Mouse (Mus musculus): ENCODE data around the gene Cux2. TPM values are rescaled to one million over a fixed set of nuclear protein-coding genes. Genes with fewer than 3 reads are reported as not detected.

Cux2 gene
- polyA plus RNA-seq, 1 experiment: 1.2 TPM

DNA sequence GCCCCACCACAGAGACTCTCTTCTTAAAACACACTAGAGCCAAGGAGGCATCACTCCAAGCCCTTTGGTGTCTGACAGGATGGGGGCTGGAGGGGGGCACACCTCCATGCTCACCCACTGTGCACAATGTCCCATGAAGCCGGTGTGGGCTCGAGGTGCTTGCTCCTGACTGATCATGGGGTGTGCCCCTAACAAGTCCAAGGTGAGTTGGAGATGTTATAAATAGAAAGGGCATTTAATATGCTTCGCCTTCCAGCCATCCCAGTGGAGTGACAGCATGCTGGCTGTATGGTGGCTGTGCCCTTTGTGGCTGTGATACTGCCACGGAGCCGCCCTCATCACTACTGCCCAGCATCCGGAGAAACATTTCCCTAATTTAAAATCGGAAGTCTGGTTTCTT lies 87.5 kb downstream of the Cux2 start:
- Histone ChIP-seq H3K4me1 (ENCODE audit: control insufficient read depth, insufficient read depth, insufficient read length) (no peaks in the 10 kb centered on the region), H3K27me3 (ENCODE audit: control insufficient read depth, insufficient read depth, low read length) (no peaks in the 10 kb centered on the region), H3K4me3 (ENCODE audit: extremely low read depth, insufficient read depth, insufficient read length) (no peak overlapping the region), H3K36me3 (ENCODE audit: control insufficient read depth, insufficient read depth, low read length) (no peaks in the 10 kb centered on the region), H3K27ac (ENCODE audit: insufficient read depth, low read length) (no peak overlapping the region)
- DNase-seq (ENCODE audit: low read depth in 1 of 2, low spot score in 2 of 2): no peak
- TF ChIP-seq POLR2A (IDR thresholded peaks at IDR 0.05; ENCODE audit: low read depth, low read length) (no peak), CTCF (IDR thresholded peaks at IDR 0.05; ENCODE audit: extremely low read depth, insufficient read depth, insufficient read length, insufficient replicate concordance) (no peak)
- 91% methylated on average over 7 of the region's 7 CpGs for WGBS

- Histone ChIP-seq H3K27ac (ENCODE audit: insufficient read depth, low read length) (no peak overlapping the region), H3K27me3 (ENCODE audit: control insufficient read depth, insufficient read depth, low read length) (no peaks in the 10 kb centered on the region), H3K36me3 (ENCODE audit: control insufficient read depth, insufficient read depth, low read length) (no peaks in the 10 kb centered on the region), H3K4me3 (ENCODE audit: extremely low read depth, insufficient read depth, insufficient read length) (no peak overlapping the region), H3K4me1 (ENCODE audit: control insufficient read depth, insufficient read depth, insufficient read length) (no peaks in the 10 kb centered on the region)
- no peak for DNase-seq (ENCODE audit: low read depth in 1 of 2, low spot score in 2 of 2)
- no peak for TF ChIP-seq POLR2A (IDR thresholded peaks at IDR 0.05; ENCODE audit: low read depth, low read length)
- WGBS: 87% methylated on average over 8 of the region's 8 CpGs
Measured at GRCm38 (mm10) chr5:121961256-121961655, 88.6 kb downstream of the Cux2 start.

DNA sequence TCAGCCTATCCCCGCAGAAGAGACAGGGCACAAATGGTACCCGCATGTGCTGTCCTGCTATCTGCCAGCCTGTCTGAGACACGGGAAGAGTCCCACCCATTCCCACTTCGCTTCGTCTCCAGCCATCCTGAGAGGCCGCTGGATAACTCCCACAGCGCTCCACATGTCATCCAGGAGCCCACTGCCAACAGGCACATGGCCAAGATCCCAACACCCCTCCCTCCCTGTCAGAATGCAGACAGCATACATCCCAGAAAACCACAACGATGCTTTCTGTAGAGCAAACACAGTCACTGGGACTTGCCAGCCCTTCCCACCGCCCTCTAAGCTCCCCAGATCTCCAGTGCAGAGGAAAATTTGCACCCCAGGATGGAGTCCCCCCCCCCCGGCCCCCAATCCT lies 90.2 kb downstream of the Cux2 start:
- no peaks in the 10 kb centered on the region for H3K36me3 ChIP-seq (ENCODE audit: control insufficient read depth, insufficient read depth, low read length)
- no peak overlapping the region for H3K27ac ChIP-seq (ENCODE audit: insufficient read depth, low read length)
- DNase-seq (ENCODE audit: low read depth in 1 of 2, low spot score in 2 of 2): no peak
- H3K27me3 ChIP-seq (ENCODE audit: control insufficient read depth, insufficient read depth, low read length): no peaks in the 10 kb centered on the region
- H3K4me1 ChIP-seq (ENCODE audit: control insufficient read depth, insufficient read depth, insufficient read length): no peaks in the 10 kb centered on the region
- TF ChIP-seq CTCF (IDR thresholded peaks at IDR 0.05; ENCODE audit: extremely low read depth, insufficient read depth, insufficient read length, insufficient replicate concordance) (no peak), POLR2A (IDR thresholded peaks at IDR 0.05; ENCODE audit: low read depth, low read length) (no peak)
- no peak overlapping the region for H3K4me3 ChIP-seq (ENCODE audit: extremely low read depth, insufficient read depth, insufficient read length)
- WGBS: 77% methylated on average over 10 of the region's 10 CpGs

GRCm38 (mm10) chr5:121958551-121958950 lies 91.4 kb downstream of the Cux2 start:
- no peak for DNase-seq (ENCODE audit: low read depth in 1 of 2, low spot score in 2 of 2)
- Histone ChIP-seq H3K27me3 (ENCODE audit: control insufficient read depth, insufficient read depth, low read length) (no peaks in the 10 kb centered on the region), H3K4me3 (ENCODE audit: extremely low read depth, insufficient read depth, insufficient read length) (no peak overlapping the region), H3K4me1 (ENCODE audit: control insufficient read depth, insufficient read depth, insufficient read length) (no peaks in the 10 kb centered on the region), H3K27ac (ENCODE audit: insufficient read depth, low read length) (no peak overlapping the region), H3K36me3 (ENCODE audit: control insufficient read depth, insufficient read depth, low read length) (no peaks in the 10 kb centered on the region)
- 60% methylated on average over 9 of the region's 9 CpGs for WGBS
- TF ChIP-seq CTCF (IDR thresholded peaks at IDR 0.05; ENCODE audit: extremely low read depth, insufficient read depth, insufficient read length, insufficient replicate concordance): no peak
- no peak for TF ChIP-seq POLR2A (IDR thresholded peaks at IDR 0.05; ENCODE audit: low read depth, low read length)

- Histone ChIP-seq H3K36me3 (ENCODE audit: control insufficient read depth, insufficient read depth, low read length) (no peaks in the 10 kb centered on the region), H3K4me1 (ENCODE audit: control insufficient read depth, insufficient read depth, insufficient read length) (no peaks in the 10 kb centered on the region), H3K27ac (ENCODE audit: insufficient read depth, low read length) (no peak overlapping the region), H3K4me3 (ENCODE audit: extremely low read depth, insufficient read depth, insufficient read length) (no peak overlapping the region), H3K27me3 (ENCODE audit: control insufficient read depth, insufficient read depth, low read length) (no peaks in the 10 kb centered on the region)
- DNase-seq (ENCODE audit: low read depth in 1 of 2, low spot score in 2 of 2): no peak
- WGBS: 86% methylated on average over 5 of the region's 5 CpGs
- TF ChIP-seq POLR2A (IDR thresholded peaks at IDR 0.05; ENCODE audit: low read depth, low read length) (no peak), CTCF (IDR thresholded peaks at IDR 0.05; ENCODE audit: extremely low read depth, insufficient read depth, insufficient read length, insufficient replicate concordance) (no peak)
Measured at GRCm38 (mm10) chr5:121955806-121956205, 94.1 kb downstream of the Cux2 start.

- Histone ChIP-seq H3K4me3 (ENCODE audit: extremely low read depth, insufficient read depth, insufficient read length) (no peak overlapping the region), H3K27me3 (ENCODE audit: control insufficient read depth, insufficient read depth, low read length) (no peaks in the 10 kb centered on the region; the same call in 1 of the 2 replicates), H3K36me3 (ENCODE audit: control insufficient read depth, insufficient read depth, low read length) (no peaks in the 10 kb centered on the region), H3K27ac (ENCODE audit: insufficient read depth, low read length) (no peak overlapping the region), H3K4me1 (ENCODE audit: control insufficient read depth, insufficient read depth, insufficient read length) (no peaks in the 10 kb centered on the region)
- TF ChIP-seq CTCF (IDR thresholded peaks at IDR 0.05; ENCODE audit: extremely low read depth, insufficient read depth, insufficient read length, insufficient replicate concordance) (no peak), POLR2A (IDR thresholded peaks at IDR 0.05; ENCODE audit: low read depth, low read length) (no peak)
- DNase-seq (ENCODE audit: low read depth in 1 of 2, low spot score in 2 of 2): no peak
- 73% methylated on average over 1 of the region's 2 CpGs for WGBS
Measured at GRCm38 (mm10) chr5:121950175-121950574, 99.7 kb downstream of the Cux2 start.

DNA sequence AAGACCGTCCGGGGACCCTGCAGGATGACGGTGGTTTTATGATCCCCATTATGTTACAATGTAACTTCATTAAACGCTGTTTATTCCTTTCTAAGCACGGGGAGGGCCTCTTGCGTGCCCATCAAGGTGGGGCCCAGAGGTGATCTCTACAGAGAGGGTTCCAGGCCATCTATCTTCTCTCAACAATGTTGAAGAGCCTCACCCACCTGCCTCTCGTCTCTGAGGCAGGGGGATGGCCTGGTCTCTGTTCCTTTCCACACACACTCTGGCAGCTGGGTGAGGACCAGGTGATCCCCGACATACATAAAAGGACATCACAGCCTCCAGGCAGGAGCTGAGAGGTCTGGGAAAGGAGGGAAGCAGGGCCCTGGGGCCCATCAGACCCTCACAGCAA lies 100.9 kb downstream of the Cux2 start:
- no peak for TF ChIP-seq POLR2A (IDR thresholded peaks at IDR 0.05; ENCODE audit: low read depth, low read length)
- TF ChIP-seq CTCF (IDR thresholded peaks at IDR 0.05; ENCODE audit: extremely low read depth, insufficient read depth, insufficient read length, insufficient replicate concordance): no peak
- DNase-seq (ENCODE audit: low read depth in 1 of 2, low spot score in 2 of 2): no peak
- no peak overlapping the region for H3K27ac ChIP-seq (ENCODE audit: insufficient read depth, low read length)
- H3K27me3 ChIP-seq (ENCODE audit: control insufficient read depth, insufficient read depth, low read length): no peaks in the 10 kb centered on the region; the same call in 1 of the 2 replicates
- H3K4me3 ChIP-seq (ENCODE audit: extremely low read depth, insufficient read depth, insufficient read length): no peak overlapping the region
- no peaks in the 10 kb centered on the region for H3K36me3 ChIP-seq (ENCODE audit: control insufficient read depth, insufficient read depth, low read length)
- WGBS: 54% methylated on average over 8 of the region's 8 CpGs
- H3K4me1 ChIP-seq (ENCODE audit: control insufficient read depth, insufficient read depth, insufficient read length): no peaks in the 10 kb centered on the region

Data from spleen, adult 2 months (tissue).